Mouse (Mus musculus) limb, embryonic 15.5 days (tissue): ENCODE data around the gene Klhl2. TPM values are rescaled to one million over a fixed set of nuclear protein-coding genes. Genes with fewer than 3 reads are reported as not detected.

Source experiments
- ATAC-seq: fragments of 200-750 bp; cut with Nextera tagmentation; 2 replicates; pipeline ENCODE4 v1.8.0; 2017; ENCODE audit warnings: low read depth, moderate TSS enrichment; ENCODE audit not compliant: insufficient number of reproducible peaks, low FRiP score, low TSS enrichment
- H3K27ac ChIP-seq: fragments of 300-500 bp; sonication (generic); 2 replicates; pipeline ENCODE4 v1.5.1; 2015; ENCODE audit warnings: moderate library complexity, mild to moderate bottlenecking, inconsistent platforms
- H3K27me3 ChIP-seq: fragments of 300-500 bp; sonication (generic); 2 replicates; pipeline ENCODE4 v1.6.1; 2015; ENCODE audit warnings: inconsistent platforms
- H3K36me3 ChIP-seq: fragments of 300-500 bp; sonication (generic); 2 replicates; pipeline ENCODE4 v1.6.1; 2015; ENCODE audit warnings: inconsistent platforms
- H3K4me1 ChIP-seq: fragments of 300-500 bp; sonication (generic); 2 replicates; pipeline ENCODE4 v1.6.1; 2015; ENCODE audit warnings: inconsistent platforms
- H3K4me2 ChIP-seq: fragments of 300-500 bp; sonication (generic); 2 replicates; pipeline ENCODE4 v1.6.1; 2015; ENCODE audit warnings: mild to moderate bottlenecking, inconsistent platforms
- H3K4me3 ChIP-seq: fragments of 300-500 bp; sonication (generic); 2 replicates; pipeline ENCODE4 v1.5.1; 2015; ENCODE audit warnings: mild to moderate bottlenecking, inconsistent platforms
- H3K9ac ChIP-seq: fragments of 300-500 bp; sonication (generic); 2 replicates; pipeline ENCODE4 v1.6.1; 2015; ENCODE audit warnings: inconsistent platforms
- H3K9me3 ChIP-seq: fragments of 300-500 bp; sonication (generic); 2 replicates; pipeline ENCODE4 v1.6.1; 2016; ENCODE audit warnings: inconsistent platforms
- WGBS: fragments of 180-500 bp; shearing (Covaris S2); methylation state at CpG from one replicate; pipeline ENCODE4 v1.1.7; 2015; 5-methylcytosine and 5-hydroxymethylcytosine counted together
- polyA plus RNA-seq: library from polyadenylated mRNA; unstranded; fragments of >200 nt; fragmentation: Nextera tagmentation; extraction: Ambion mirVana; gene quantifications from 2 replicates; pipeline ENCODE4 v1.2.1, GENCODE M21; 2015

The Klhl2 gene
- polyA plus RNA-seq, 1 experiment from 2014 or later = 7.9 TPM

- Histone ChIP-seq H3K9me3 (no peaks in the 10 kb centered on the region), H3K36me3 (peaks cover 9% of the 10 kb centered on the region), H3K4me3 (no peak overlapping the region), H3K27ac (no peak overlapping the region), H3K4me1 (no peaks in the 10 kb centered on the region), H3K4me2 (no peak overlapping the region), H3K9ac (no peak overlapping the region), H3K27me3 (no peaks in the 10 kb centered on the region)
- no peak for ATAC-seq
- WGBS = 90% methylated on average over 15 of the region's 15 CpGs
These were observed 21.4 kb downstream of the Klhl2 start for GRCm38 (mm10) chr8:64828466-64828865.

- no peak for ATAC-seq
- no peaks in the 10 kb centered on the region for H3K4me1 ChIP-seq
- no peak overlapping the region for H3K9ac ChIP-seq
- peaks cover 9% of the 10 kb centered on the region for H3K36me3 ChIP-seq
- no peaks in the 10 kb centered on the region for H3K9me3 ChIP-seq
- no peak overlapping the region for H3K4me2 ChIP-seq
- H3K27ac ChIP-seq = no peak overlapping the region
- 87% methylated on average over 10 of the region's 10 CpGs for WGBS
- no peaks in the 10 kb centered on the region for H3K27me3 ChIP-seq
- no peak overlapping the region for H3K4me3 ChIP-seq
These were observed 22.5 kb downstream of the Klhl2 start for GRCm38 (mm10) chr8:64827356-64827755.

- 51% methylated on average over 8 of the region's 8 CpGs for WGBS
- H3K4me2 ChIP-seq = no peak overlapping the region
- no peak overlapping the region for H3K27ac ChIP-seq
- H3K9me3 ChIP-seq = no peaks in the 10 kb centered on the region
- no peaks in the 10 kb centered on the region for H3K27me3 ChIP-seq
- H3K4me3 ChIP-seq = no peak overlapping the region
- peaks cover 9% of the 10 kb centered on the region for H3K36me3 ChIP-seq
- H3K9ac ChIP-seq = no peak overlapping the region
- no peaks in the 10 kb centered on the region for H3K4me1 ChIP-seq
- no peak for ATAC-seq
These were observed 23.4 kb downstream of the Klhl2 start for GRCm38 (mm10) chr8:64826461-64826860.

GRCm38 (mm10) chr8:64823905-64824304, 25.9 kb downstream of the Klhl2 start:
- no peak for ATAC-seq
- H3K27me3 ChIP-seq = no peaks in the 10 kb centered on the region
- 75% methylated on average over 11 of the region's 11 CpGs for WGBS
- no peak overlapping the region for H3K4me2 ChIP-seq
- H3K36me3 ChIP-seq = peaks cover 5% of the 10 kb centered on the region; the same call in 1 of the 2 replicates
- H3K4me3 ChIP-seq = no peak overlapping the region
- H3K4me1 ChIP-seq = no peaks in the 10 kb centered on the region
- H3K9me3 ChIP-seq = no peaks in the 10 kb centered on the region
- no peak overlapping the region for H3K9ac ChIP-seq
- no peak overlapping the region for H3K27ac ChIP-seq

GRCm38 (mm10) chr8:64820940-64821339, 28.9 kb downstream of the Klhl2 start:
- no peak overlapping the region for H3K27ac ChIP-seq
- H3K4me1 ChIP-seq = no peaks in the 10 kb centered on the region
- no peak overlapping the region for H3K4me3 ChIP-seq
- no peak overlapping the region for H3K4me2 ChIP-seq
- no peak for ATAC-seq
- H3K27me3 ChIP-seq = no peaks in the 10 kb centered on the region
- no peaks in the 10 kb centered on the region for H3K36me3 ChIP-seq
- WGBS = 91% methylated on average over 4 of the region's 4 CpGs
- no peak overlapping the region for H3K9ac ChIP-seq
- no peaks in the 10 kb centered on the region for H3K9me3 ChIP-seq

GRCm38 (mm10) chr8:64811790-64812189, 38.0 kb downstream of the Klhl2 start:
- Histone ChIP-seq H3K4me3 (no peak overlapping the region), H3K4me2 (no peak overlapping the region), H3K27ac (no peak overlapping the region), H3K9ac (no peak overlapping the region), H3K9me3 (no peaks in the 10 kb centered on the region), H3K4me1 (no peaks in the 10 kb centered on the region), H3K27me3 (no peaks in the 10 kb centered on the region), H3K36me3 (0 out of 2 replicates have a peak, but pooled peaks cover 9% of the 10 kb centered on the region)
- WGBS = 99% methylated on average over 9 of the region's 9 CpGs
- no peak for ATAC-seq

GRCm38 (mm10) chr8:64811083-64811482, 38.7 kb downstream of the Klhl2 start:
- H3K9me3 ChIP-seq = no peaks in the 10 kb centered on the region
- H3K27ac ChIP-seq = no peak overlapping the region
- 0 out of 2 replicates have a peak, but pooled peaks cover 9% of the 10 kb centered on the region for H3K36me3 ChIP-seq
- H3K9ac ChIP-seq = no peak overlapping the region
- H3K27me3 ChIP-seq = no peaks in the 10 kb centered on the region
- H3K4me3 ChIP-seq = no peak overlapping the region
- 98% methylated on average over 4 of the region's 4 CpGs for WGBS
- ATAC-seq = no peak
- no peak overlapping the region for H3K4me2 ChIP-seq
- H3K4me1 ChIP-seq = no peaks in the 10 kb centered on the region

- no peaks in the 10 kb centered on the region for H3K27me3 ChIP-seq
- 0 out of 2 replicates have a peak, but pooled peaks cover 9% of the 10 kb centered on the region for H3K36me3 ChIP-seq
- 87% methylated on average over 3 of the region's 3 CpGs for WGBS
- H3K4me3 ChIP-seq = no peak overlapping the region
- H3K9ac ChIP-seq = no peak overlapping the region
- no peaks in the 10 kb centered on the region for H3K4me1 ChIP-seq
- H3K4me2 ChIP-seq = no peak overlapping the region
- no peak for ATAC-seq
- H3K27ac ChIP-seq = no peak overlapping the region
- no peaks in the 10 kb centered on the region for H3K9me3 ChIP-seq
These were observed 43.3 kb downstream of the Klhl2 start for GRCm38 (mm10) chr8:64806558-64806957.

- Histone ChIP-seq H3K4me3 (no peak overlapping the region), H3K9ac (no peak overlapping the region), H3K4me1 (no peaks in the 10 kb centered on the region), H3K36me3 (no peaks in the 10 kb centered on the region), H3K27ac (no peak overlapping the region), H3K9me3 (no peaks in the 10 kb centered on the region), H3K4me2 (no peak overlapping the region), H3K27me3 (no peaks in the 10 kb centered on the region)
- no peak for ATAC-seq
- 75% methylated on average over 4 of the region's 4 CpGs for WGBS
These were observed 44.8 kb downstream of the Klhl2 start for GRCm38 (mm10) chr8:64804971-64805370.

GRCm38 (mm10) chr8:64799306-64799705, 50.5 kb downstream of the Klhl2 start:
- ATAC-seq = no peak
- H3K4me1 ChIP-seq = no peaks in the 10 kb centered on the region
- H3K36me3 ChIP-seq = no peaks in the 10 kb centered on the region
- H3K4me3 ChIP-seq = no peak overlapping the region
- H3K4me2 ChIP-seq = no peak overlapping the region
- no peak overlapping the region for H3K9ac ChIP-seq
- H3K9me3 ChIP-seq = no peaks in the 10 kb centered on the region
- WGBS = 82% methylated on average over 8 of the region's 8 CpGs
- H3K27me3 ChIP-seq = no peaks in the 10 kb centered on the region
- no peak overlapping the region for H3K27ac ChIP-seq

GRCm38 (mm10) chr8:64798503-64798902, 51.3 kb downstream of the Klhl2 start:
- no peaks in the 10 kb centered on the region for H3K9me3 ChIP-seq
- no peaks in the 10 kb centered on the region for H3K27me3 ChIP-seq
- H3K27ac ChIP-seq = no peak overlapping the region
- no peaks in the 10 kb centered on the region for H3K36me3 ChIP-seq
- ATAC-seq = no peak
- no peaks in the 10 kb centered on the region for H3K4me1 ChIP-seq
- no peak overlapping the region for H3K4me2 ChIP-seq
- H3K4me3 ChIP-seq = no peak overlapping the region
- H3K9ac ChIP-seq = no peak overlapping the region
- 82% methylated on average over 3 of the region's 3 CpGs for WGBS

- 79% methylated on average over 10 of the region's 10 CpGs for WGBS
- Histone ChIP-seq H3K4me3 (no peak overlapping the region), H3K9ac (no peak overlapping the region), H3K27me3 (no peaks in the 10 kb centered on the region), H3K36me3 (no peaks in the 10 kb centered on the region), H3K4me2 (no peak overlapping the region), H3K4me1 (no peaks in the 10 kb centered on the region), H3K9me3 (no peaks in the 10 kb centered on the region), H3K27ac (no peak overlapping the region)
- no peak for ATAC-seq
These were observed 52.1 kb downstream of the Klhl2 start for GRCm38 (mm10) chr8:64797751-64798150.

- no peak overlapping the region for H3K9ac ChIP-seq
- H3K4me1 ChIP-seq = no peaks in the 10 kb centered on the region
- no peak overlapping the region for H3K4me2 ChIP-seq
- no peak overlapping the region for H3K4me3 ChIP-seq
- H3K9me3 ChIP-seq = no peaks in the 10 kb centered on the region
- 77% methylated on average over 4 of the region's 4 CpGs for WGBS
- no peaks in the 10 kb centered on the region for H3K27me3 ChIP-seq
- H3K27ac ChIP-seq = no peak overlapping the region
- no peak for ATAC-seq
- no peaks in the 10 kb centered on the region for H3K36me3 ChIP-seq
These were observed 58.5 kb downstream of the Klhl2 start for GRCm38 (mm10) chr8:64791250-64791881.
